Mouse (Mus musculus) spleen, postnatal 4 days (tissue): ENCODE data around the gene Xcr1.

Source experiments
- DNase-seq, 2 experiments: peaks; one replicate each; pipeline ENCODE4 v3.0.0; 2022; ENCODE audit warnings: low spot score in 2 of 2

Xcr1 gene

DNA sequence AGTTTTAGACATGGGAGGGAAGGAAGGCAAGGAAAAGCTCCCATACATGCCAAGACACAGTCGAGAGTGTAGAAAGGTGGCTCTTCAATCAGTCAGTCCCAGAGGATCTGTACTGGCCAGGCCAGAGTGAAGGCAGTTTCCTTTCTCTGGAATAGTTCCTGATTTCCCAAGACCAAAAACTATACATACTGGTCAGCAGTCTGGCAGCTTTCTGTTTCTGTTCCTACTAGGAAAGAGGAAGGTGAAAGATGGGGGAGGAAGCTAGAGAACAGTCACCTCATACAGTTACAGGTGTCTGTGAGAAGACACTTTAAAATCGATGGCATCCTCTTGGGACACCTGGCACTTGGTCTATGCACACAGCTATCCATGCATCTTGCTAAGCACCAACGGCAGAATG lies 46.4 kb downstream of the Xcr1 start:
- no peak for DNase-seq

DNA sequence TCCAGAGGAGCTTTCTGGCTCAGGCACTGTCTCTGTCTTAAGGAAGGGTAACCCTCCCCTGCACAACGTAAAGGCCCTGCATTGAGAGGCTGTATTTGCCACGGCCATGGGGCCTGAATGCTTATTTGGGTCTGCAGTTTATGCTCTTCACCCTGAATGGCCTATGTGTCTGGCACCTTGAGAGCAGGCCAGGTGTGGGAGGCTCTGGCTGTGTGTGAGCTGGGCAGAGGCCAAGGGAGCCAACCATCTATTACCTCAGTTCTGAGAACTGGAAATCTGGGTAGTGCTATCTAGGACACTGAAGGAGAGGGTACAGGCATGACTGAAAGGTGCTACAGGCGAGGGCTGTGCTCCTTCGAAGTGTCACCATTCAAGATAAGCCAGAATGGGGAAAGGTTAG lies 47.0 kb downstream of the Xcr1 start:
- DNase-seq: no peak

DNA sequence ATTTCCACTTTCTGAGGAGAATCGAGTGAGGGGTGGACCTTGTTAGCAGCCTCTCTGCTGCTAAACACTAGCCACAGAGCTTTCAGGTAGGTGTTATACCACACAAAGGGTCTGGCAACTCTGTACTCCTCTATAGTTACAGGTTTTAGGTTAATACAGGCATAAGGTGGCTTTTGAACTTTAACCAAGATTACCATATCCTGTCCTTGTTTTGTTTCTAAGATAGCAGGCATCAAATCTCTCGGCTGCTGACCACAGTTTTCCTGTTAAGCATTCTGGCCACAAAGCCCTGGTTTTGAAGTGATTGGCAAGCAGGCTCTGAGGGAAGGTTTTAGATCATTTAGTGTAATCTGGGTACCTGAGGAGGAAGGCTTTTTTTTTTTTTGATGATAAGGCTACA lies 47.5 kb downstream of the Xcr1 start:
- DNase-seq: no peak

DNA sequence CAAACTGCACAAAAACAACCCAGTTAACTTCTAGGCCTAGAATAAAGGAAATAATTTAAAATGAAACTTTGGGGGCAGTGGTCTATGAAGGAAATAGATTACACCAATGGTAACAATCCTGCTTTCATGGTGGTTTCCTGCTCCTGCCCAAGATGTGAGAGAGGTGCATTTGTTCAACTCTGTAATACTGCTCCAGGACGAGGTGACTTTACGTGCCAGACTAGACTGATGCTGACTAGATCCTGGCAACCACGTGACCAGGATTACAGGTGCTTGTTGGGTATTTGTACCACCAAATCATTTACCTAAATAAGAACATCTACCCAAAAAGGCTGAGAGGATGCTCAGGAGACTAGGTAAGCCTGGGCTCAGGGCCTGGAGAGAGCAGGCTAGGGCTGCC lies 50.0 kb downstream of the Xcr1 start:
- no peak for DNase-seq

DNA sequence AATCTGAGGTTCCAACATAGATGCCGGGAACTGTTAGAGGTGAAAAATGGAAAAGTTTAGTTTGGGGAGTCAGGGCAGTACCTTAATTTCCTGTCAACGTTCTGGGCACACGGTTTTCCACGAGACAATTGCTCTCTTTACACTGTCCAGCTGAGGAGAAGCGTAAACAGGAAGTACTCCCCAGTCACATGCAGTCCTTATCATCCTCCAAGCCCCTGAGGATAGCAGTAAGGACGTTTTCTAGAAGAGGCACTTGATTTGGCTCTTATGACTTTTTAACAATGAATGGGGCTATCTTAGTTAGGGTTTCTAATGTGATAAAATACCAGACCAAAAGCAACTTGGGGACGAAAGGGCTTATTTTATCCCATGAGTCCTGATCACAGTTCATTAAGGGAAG lies 53.2 kb downstream of the Xcr1 start:
- DNase-seq: no peak

DNA sequence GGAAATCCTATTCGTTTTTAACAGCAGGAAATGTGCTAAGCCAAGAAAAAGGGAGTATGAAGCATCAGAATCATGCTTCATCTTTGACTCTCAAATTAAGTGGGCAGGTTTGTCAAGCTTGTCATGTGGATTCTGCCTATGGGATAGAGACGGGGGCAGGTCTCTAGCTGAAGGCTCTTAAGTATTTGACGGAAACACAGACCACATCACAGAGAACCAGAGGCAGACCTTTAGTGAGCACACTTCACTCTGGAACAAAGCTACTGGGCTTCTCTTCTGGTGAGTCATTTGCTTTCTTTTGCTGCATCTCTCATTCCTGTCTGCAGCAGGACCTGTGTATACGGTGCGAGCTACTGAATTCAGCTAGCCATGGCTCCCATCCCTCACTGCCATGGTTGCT lies 55.6 kb downstream of the Xcr1 start, which contains the start of gene Cxcr6:
Gene Cxcr6, plus strand, starts transcription at position 209 of the 400 bp plus-strand sequence.
- DNase-seq: no peak

DNA sequence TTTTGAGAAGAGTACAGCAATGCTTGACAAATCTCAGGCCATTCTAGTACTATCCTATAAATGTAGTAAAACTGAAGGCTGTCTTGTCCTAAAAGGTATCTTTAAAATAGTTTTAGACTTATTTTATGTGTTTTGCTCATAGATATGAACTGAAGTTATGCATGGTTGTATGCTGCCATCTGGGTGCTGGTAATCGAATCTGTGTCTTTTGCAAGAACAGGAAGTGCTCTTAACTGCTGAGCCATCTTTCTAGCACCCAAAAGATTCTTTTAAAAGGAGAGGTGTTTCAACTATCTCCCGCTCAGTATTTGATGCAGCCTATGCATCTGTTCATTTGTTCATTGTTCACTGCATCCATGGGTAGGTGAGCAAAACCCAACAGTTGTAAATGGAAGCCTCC lies 56.6 kb downstream of the Xcr1 start:
- no peak for DNase-seq

DNA sequence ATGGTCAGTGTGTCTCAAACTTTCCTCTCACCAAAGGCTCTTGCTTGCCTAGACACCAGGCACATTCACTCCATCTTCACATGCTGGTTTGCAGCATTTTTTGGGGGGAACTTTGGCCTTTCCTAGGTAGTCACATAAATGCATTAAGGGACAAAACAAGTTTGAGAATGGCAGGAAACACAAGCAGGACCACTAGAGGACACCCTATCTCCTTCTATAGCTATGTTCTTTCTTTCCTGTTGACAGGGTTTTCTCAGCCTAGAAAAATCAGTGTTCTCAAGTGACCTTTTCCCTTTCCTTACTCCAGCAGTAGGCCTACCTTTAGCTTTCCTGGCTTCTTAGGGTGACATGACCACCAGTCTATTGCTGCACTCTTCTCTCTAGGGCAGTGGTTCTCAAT lies 58.9 kb downstream of the Xcr1 start:
- no peak for DNase-seq

DNA sequence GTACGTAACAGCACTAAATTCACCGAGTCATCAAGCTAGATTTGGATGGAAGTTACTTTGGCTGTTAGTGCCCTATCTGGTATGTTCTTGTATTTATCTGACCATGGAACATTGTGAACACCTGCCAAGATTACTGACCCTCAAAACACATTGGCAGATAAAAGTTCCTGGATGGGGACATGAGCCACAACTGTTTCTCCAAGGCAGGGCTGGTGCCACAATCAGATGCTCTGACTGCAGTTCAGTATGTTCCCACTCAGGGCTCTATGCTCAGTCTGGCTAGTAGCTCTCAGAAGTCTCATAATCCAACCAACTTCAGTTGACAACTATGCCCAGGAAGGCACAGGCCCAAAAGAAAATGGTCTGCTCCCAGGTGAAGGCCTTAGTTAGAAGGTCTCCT lies 59.4 kb downstream of the Xcr1 start:
- DNase-seq: no peak
